Mouse (Mus musculus) telencephalon, adult 2 months (tissue): ENCODE measurements around the gene Hist1h2ae.

Experiments used
- DNase-seq: peaks from one replicate; pipeline ENCODE4 v3.0.0-alpha.2; 2011; ENCODE audit warnings: low read depth, low spot score

Hist1h2ae gene

GRCm38 (mm10) chr13:23521703-23522102 is 49.3 kb downstream of the Hist1h2ae start:
- no peak for DNase-seq
